Mouse (Mus musculus) heart, embryonic 14.5 days (tissue): ENCODE data around the gene Fmc1. TPM values are rescaled to one million over a fixed set of nuclear protein-coding genes. Genes with fewer than 3 reads are reported as not detected.
"Not testable (repeated sequence)": the region's sequence is repeated elsewhere in the genome, so short reads cannot be mapped to it uniquely, and the experiment has no call there.

Source experiments
- ATAC-seq: fragments of 200-750 bp; cut with Nextera tagmentation; 2 replicates; pipeline ENCODE4 v1.8.0; 2017; ENCODE audit warnings: low read depth, moderate TSS enrichment; ENCODE audit not compliant: insufficient number of reproducible peaks, insufficient read depth, low FRiP score
- H3K27ac ChIP-seq, 2 experiments: fragments of 200-500 bp in 1 of 2; fragments of 300-500 bp in 1 of 2; sonication (generic) in 1 of 2; replicated peaks in 1 of 2; 2 replicates each; pipeline ENCODE4 v1.5.1; 2012 to 2014; ENCODE audit warnings: low read depth in 2 of 2, low read length in 2 of 2, control low read depth in 1 of 2, mild to moderate bottlenecking in 1 of 2, mixed read lengths in 1 of 2; ENCODE audit not compliant: control insufficient read depth in 1 of 2, insufficient read depth in 1 of 2
- H3K27me3 ChIP-seq: fragments of 300-500 bp; sonication (generic); 2 replicates; pipeline ENCODE4 v1.6.1; 2014; ENCODE audit warnings: mild to moderate bottlenecking, low read length, control low read depth; ENCODE audit not compliant: control insufficient read depth, insufficient read depth
- H3K36me3 ChIP-seq: fragments of 300-500 bp; sonication (generic); 2 replicates; pipeline ENCODE4 v1.6.1; 2014; ENCODE audit warnings: mild to moderate bottlenecking, control low read depth, low read length, mixed read lengths; ENCODE audit not compliant: control insufficient read depth, insufficient read depth
- H3K4me1 ChIP-seq, 2 experiments: fragments of 200-500 bp in 1 of 2; fragments of 300-500 bp in 1 of 2; sonication (generic) in 1 of 2; 2 replicates each; pipeline ENCODE4 v1.6.1; 2012 to 2014; ENCODE audit warnings: low read length in 2 of 2, control low read depth in 1 of 2, mixed read lengths in 1 of 2; ENCODE audit not compliant: control insufficient read depth in 2 of 2, insufficient read depth in 2 of 2
- H3K4me2 ChIP-seq: fragments of 300-500 bp; sonication (generic); 2 replicates; pipeline ENCODE4 v1.6.1; 2014; ENCODE audit warnings: mild to moderate bottlenecking, low read length
- H3K4me3 ChIP-seq, 2 experiments: fragments of 200-500 bp in 1 of 2; fragments of 300-500 bp in 1 of 2; sonication (generic) in 1 of 2; 2 replicates each; pipeline ENCODE4 v1.5.1; 2012 to 2014; ENCODE audit warnings: low read length in 2 of 2, mild to moderate bottlenecking in 2 of 2, control low read depth in 1 of 2, low read depth in 1 of 2, moderate library complexity in 1 of 2; ENCODE audit not compliant: control insufficient read depth in 1 of 2, insufficient read depth in 1 of 2
- H3K9ac ChIP-seq: fragments of 300-500 bp; sonication (generic); 2 replicates; pipeline ENCODE4 v1.6.1; 2014; ENCODE audit warnings: mild to moderate bottlenecking, low read length
- H3K9me3 ChIP-seq: fragments of 300-500 bp; sonication (generic); 2 replicates; pipeline ENCODE4 v1.6.1; 2016; ENCODE audit warnings: low read length, control low read depth; ENCODE audit not compliant: control insufficient read depth
- WGBS: fragments of 180-500 bp; shearing (Covaris S2); extraction: QIAGEN DNeasy Blood & Tissue Kit; methylation state at CpG from one replicate; pipeline ENCODE4 v1.1.7; 2014; 5-methylcytosine and 5-hydroxymethylcytosine counted together
- polyA plus RNA-seq: library from polyadenylated mRNA; unstranded; fragments of >200 nt; fragmentation: Nextera tagmentation; extraction: Ambion mirVana; gene quantifications from 2 replicates; pipeline ENCODE4 v1.2.1, GENCODE M21; 2014

The Fmc1 gene
- polyA plus RNA-seq, 1 experiment from 2014 or later, result 284 TPM

DNA sequence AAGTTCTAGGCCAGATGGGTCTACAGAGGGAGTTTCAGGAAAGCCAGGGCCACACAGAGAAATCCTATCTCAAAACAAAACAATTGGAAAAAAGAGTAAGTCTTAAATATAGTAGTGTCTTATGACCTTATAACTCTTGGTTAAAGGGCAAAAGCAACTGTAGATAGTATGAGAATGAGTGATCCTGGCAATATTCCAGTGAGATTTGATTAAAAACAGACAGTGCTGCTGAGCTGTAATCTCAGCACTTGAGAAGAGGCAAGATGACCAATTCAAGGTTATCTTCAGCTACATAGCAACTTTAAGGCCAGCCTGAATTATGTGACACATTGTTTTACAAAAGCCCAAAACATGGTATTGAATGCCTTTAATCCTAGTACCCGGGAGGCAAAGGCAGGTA is 14.4 kb downstream of the Fmc1 start:
- peak overlapping the region; percentile 20 to 84 for H3K27ac ChIP-seq
- H3K27me3 ChIP-seq, result no peaks in the 10 kb centered on the region
- H3K4me1 ChIP-seq, result peaks cover 5 to 14% of the 10 kb centered on the region in 2 experiments; a peak in 3 of 4 replicates
- no peak for ATAC-seq
- H3K9ac ChIP-seq, result 0 out of 2 replicates have a peak overlapping the region, but pooled peaks have one; percentile 9
- H3K4me2 ChIP-seq, result no peak overlapping the region
- 23% methylated on average over 1 of the region's 1 CpGs for WGBS
- no peaks in the 10 kb centered on the region for H3K9me3 ChIP-seq
- H3K36me3 ChIP-seq, result no peaks in the 10 kb centered on the region
- no peak overlapping the region for H3K4me3 ChIP-seq

- H3K27ac ChIP-seq, H3K4me2 ChIP-seq, H3K4me3 ChIP-seq, H3K9ac ChIP-seq, H3K36me3 ChIP-seq, ATAC-seq, H3K27me3 ChIP-seq, H3K9me3 ChIP-seq: not testable (repeated sequence)
- 91% methylated on average over 7 of the region's 7 CpGs for WGBS
- peaks cover 5 to 14% of the 10 kb centered on the region in 2 experiments; a peak in 3 of 4 replicates for H3K4me1 ChIP-seq
Observed at GRCm38 (mm10) chr6:38548595-38548994, 15.3 kb downstream of the Fmc1 start.

GRCm38 (mm10) chr6:38549840-38550239 is 16.5 kb downstream of the Fmc1 start:
- 81% methylated on average over 6 of the region's 6 CpGs for WGBS
- H3K4me1 ChIP-seq, result peaks cover 7 to 25% of the 10 kb centered on the region in 2 experiments; a peak in 3 of 4 replicates
- ATAC-seq, result not testable (repeated sequence)

GRCm38 (mm10) chr6:38550250-38551061 is 17.2 kb downstream of the Fmc1 start:
- no peaks in the 10 kb centered on the region for H3K9me3 ChIP-seq
- H3K4me1 ChIP-seq, result peaks cover 7 to 27% of the 10 kb centered on the region in 2 experiments; a peak in 3 of 4 replicates
- peak overlapping the region; percentile 97 for H3K9ac ChIP-seq
- peak overlapping the region; percentile 100 for H3K27ac ChIP-seq
- peak overlapping the region; percentile 81 to 95 for H3K4me3 ChIP-seq
- WGBS, result 7% methylated on average over 28 of the region's 28 CpGs
- no peaks in the 10 kb centered on the region for H3K27me3 ChIP-seq
- H3K4me2 ChIP-seq, result peak overlapping the region; percentile 78
- peaks cover 9% of the 10 kb centered on the region; the same call in 1 of the 2 replicates for H3K36me3 ChIP-seq
- peak; percentile 45 for ATAC-seq

More at GRCm38 (mm10) chr6:38549840-38550239, 16.5 kb downstream of the Fmc1 start:
- H3K9me3 ChIP-seq, H3K27me3 ChIP-seq, H3K36me3 ChIP-seq: not testable (repeated sequence)
- peak overlapping the region; percentile 97 for H3K9ac ChIP-seq
- peak overlapping the region; percentile 78 for H3K4me2 ChIP-seq
- H3K27ac ChIP-seq, result peak overlapping the region; percentile 100; a peak in 3 of 4 replicates
- peak overlapping the region in 1 of 2 experiments; percentile 81; a peak in 2 of 4 replicates for H3K4me3 ChIP-seq

DNA sequence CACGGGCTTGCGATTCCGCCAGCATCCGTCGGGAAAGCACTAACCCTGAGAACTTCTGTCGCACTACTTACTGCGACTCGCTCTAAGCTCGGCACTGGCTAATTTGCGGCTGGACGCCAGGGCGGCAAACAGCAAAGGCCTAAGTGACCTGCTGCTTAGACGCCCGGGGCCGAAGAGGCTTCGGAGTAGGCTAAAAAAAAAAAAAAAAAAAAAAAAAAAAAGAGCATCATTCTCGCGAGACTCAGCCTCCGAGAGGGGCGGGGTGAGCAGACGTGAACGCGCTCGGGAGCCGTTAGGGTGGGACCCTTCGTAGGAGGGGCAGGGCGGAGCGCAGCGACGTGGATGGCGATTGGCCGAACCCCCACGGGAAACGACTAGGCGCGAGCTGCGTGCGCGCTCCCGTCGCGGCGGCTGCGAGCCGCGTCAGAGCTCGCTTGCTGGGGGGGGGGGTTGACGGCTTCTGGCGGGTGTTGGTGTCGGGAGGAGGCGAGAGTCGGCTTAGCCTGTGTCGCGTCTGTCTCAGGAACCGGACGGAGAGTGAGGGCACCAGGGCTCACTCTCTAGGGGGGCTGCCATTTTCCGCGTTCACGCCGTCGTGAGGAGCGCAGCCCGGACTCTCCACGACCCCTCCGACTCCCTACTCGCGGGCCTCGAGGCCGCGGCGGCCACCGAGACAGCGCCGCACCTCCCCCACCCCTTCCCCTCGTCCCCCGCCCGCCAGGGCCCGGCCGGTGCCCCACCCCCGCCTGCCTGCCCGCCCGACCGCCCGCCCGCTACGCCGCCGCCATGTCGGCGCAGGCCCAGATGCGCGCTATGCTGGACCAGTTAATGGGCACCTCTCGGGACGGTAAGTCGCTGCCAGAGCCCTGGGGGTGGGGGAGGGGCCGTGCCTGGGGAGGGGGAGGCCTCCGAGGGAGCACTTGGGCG is 18.0 kb downstream of the Fmc1 start, which contains the start of gene Luc7l2:
TSS of gene Luc7l2 (plus strand) at position 273 of the 927 bp plus-strand sequence.
- peak; percentile 94 for ATAC-seq
- Histone ChIP-seq H3K9ac (peak within 1 kb of the TSS; percentile 97), H3K4me3 (peak within 1 kb of the TSS; percentile 81 to 99), H3K36me3 (peaks cover 10% of the 10 kb centered on the region; the same call in 1 of the 2 replicates), H3K9me3 (no peaks in the 10 kb centered on the region), H3K4me2 (peak within 1 kb of the TSS; percentile 78), H3K27ac (peak within 1 kb of the TSS; percentile 100), H3K27me3 (no peaks in the 10 kb centered on the region), H3K4me1 (peaks cover 7 to 29% of the 10 kb centered on the region in 2 experiments; a peak in 3 of 4 replicates)
- under 1% methylated on average over 80 of the region's 98 CpGs for WGBS

- H3K27ac ChIP-seq, result peak overlapping the region; percentile 85 to 100
- H3K9ac ChIP-seq, result peak overlapping the region; percentile 96
- H3K4me3 ChIP-seq, result peak overlapping the region; percentile 81 to 99
- H3K9me3 ChIP-seq, result no peaks in the 10 kb centered on the region
- ATAC-seq, result peak; percentile 92
- peaks cover 7 to 32% of the 10 kb centered on the region in 2 experiments; a peak in 3 of 4 replicates for H3K4me1 ChIP-seq
- peak overlapping the region; percentile 67 for H3K4me2 ChIP-seq
- peaks cover 10% of the 10 kb centered on the region; the same call in 1 of the 2 replicates for H3K36me3 ChIP-seq
- no peaks in the 10 kb centered on the region for H3K27me3 ChIP-seq
- WGBS, result 0% methylated on average over 30 of the region's 32 CpGs
Observed at GRCm38 (mm10) chr6:38551989-38552635, 18.8 kb downstream of the Fmc1 start.
